Mouse (Mus musculus) 3T3-L1 (cell line): ENCODE data around the gene Rpusd2.

Experiments used
- DNase-seq: peaks from one replicate; pipeline ENCODE4 v3.0.0-alpha.2; 2015; ENCODE audit warnings: low read depth, low spot score

Rpusd2 gene

GRCm38 (mm10) chr2:119028941-119029551, 5.5 kb upstream of the Rpusd2 start, which contains the start of gene Ccdc32:
Gene Ccdc32 (minus strand): TSS chr2:119029393.
- DNase-seq, result peak; percentile 99

GRCm38 (mm10) chr2:119032191-119032590, 2.4 kb upstream of the Rpusd2 start:
- peak; percentile 94 for DNase-seq

- DNase-seq, result no peak
Measured at GRCm38 (mm10) chr2:119035397-119035745, 781 bp downstream of the Rpusd2 start.

GRCm38 (mm10) chr2:119040882-119041281, 6.3 kb downstream of the Rpusd2 start:
- DNase-seq, result peak; percentile 73

- no peak for DNase-seq
Measured at GRCm38 (mm10) chr2:119045163-119045562, 10.6 kb downstream of the Rpusd2 start.

- DNase-seq, result peak; percentile 97
Measured at GRCm38 (mm10) chr2:119046649-119047611, 12.3 kb downstream of the Rpusd2 start, which contains the start of gene Knl1. Gene Knl1 (plus strand): TSS chr2:119047119.

GRCm38 (mm10) chr2:119047849-119048248, 13.3 kb downstream of the Rpusd2 start:
- no peak for DNase-seq

GRCm38 (mm10) chr2:119050132-119050650, 15.6 kb downstream of the Rpusd2 start:
- DNase-seq, result no peak

GRCm38 (mm10) chr2:119060139-119060538, 25.5 kb downstream of the Rpusd2 start:
- no peak for DNase-seq

- no peak for DNase-seq
Measured at GRCm38 (mm10) chr2:119072397-119072796, 37.8 kb downstream of the Rpusd2 start.

GRCm38 (mm10) chr2:119086156-119086555, 51.6 kb downstream of the Rpusd2 start:
- DNase-seq, result no peak
